Mouse (Mus musculus) heart, adult 8-10 months (tissue): ENCODE data around the gene Zbtb43. TPM values are rescaled to one million over a fixed set of nuclear protein-coding genes. Genes with fewer than 3 reads are reported as not detected.

ENCODE experiments used
- DNase-seq: peaks from one replicate; pipeline ENCODE4 v3.0.0; 2022; ENCODE audit warnings: low spot score
- total RNA-seq, 4 experiments: library from RNA; stranded (reverse); gene quantifications; 2 replicates each; pipeline ENCODE4 v1.2.4; 2022

The Zbtb43 gene
- 10 to 100 TPM; 17.0 to 19.1 (median 17.5) TPM for total RNA-seq

GRCm38 (mm10) chr2:33468466-33469097 lies at the start of gene Zbtb43:
Zbtb43 (minus strand) TSS chr2:33468559.
- peak; percentile 96 for DNase-seq

GRCm38 (mm10) chr2:33515856-33516255 lies 47.5 kb upstream of the Zbtb43 start:
- DNase-seq = no peak

GRCm38 (mm10) chr2:33515431-33515830 lies 47.1 kb upstream of the Zbtb43 start:
- DNase-seq = no peak

GRCm38 (mm10) chr2:33510791-33511190 lies 42.4 kb upstream of the Zbtb43 start:
- DNase-seq = no peak

GRCm38 (mm10) chr2:33502602-33503001 lies 34.2 kb upstream of the Zbtb43 start:
- DNase-seq = no peak

DNA sequence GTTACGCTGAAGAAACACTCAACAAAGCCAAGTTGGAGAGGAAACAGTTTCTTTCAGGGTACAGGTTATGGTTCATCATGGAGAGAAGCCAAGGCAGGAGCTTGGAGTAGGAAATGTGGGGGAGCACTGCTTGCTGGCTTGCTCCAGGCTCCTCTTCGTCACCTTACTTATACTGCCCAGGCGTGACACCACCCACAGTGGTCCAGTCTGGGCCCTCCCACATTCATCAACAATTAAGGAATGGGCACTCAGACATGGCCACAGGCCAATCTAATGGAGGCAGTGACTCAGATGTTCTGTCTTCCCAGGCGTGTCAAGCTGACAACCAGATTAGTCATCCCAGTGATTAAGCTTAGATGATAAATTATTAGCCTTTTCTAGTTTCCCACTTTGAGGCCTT lies 29.9 kb upstream of the Zbtb43 start:
- DNase-seq = no peak

- DNase-seq = no peak
These were observed 27.3 kb upstream of the Zbtb43 start for GRCm38 (mm10) chr2:33495654-33496053.

DNA sequence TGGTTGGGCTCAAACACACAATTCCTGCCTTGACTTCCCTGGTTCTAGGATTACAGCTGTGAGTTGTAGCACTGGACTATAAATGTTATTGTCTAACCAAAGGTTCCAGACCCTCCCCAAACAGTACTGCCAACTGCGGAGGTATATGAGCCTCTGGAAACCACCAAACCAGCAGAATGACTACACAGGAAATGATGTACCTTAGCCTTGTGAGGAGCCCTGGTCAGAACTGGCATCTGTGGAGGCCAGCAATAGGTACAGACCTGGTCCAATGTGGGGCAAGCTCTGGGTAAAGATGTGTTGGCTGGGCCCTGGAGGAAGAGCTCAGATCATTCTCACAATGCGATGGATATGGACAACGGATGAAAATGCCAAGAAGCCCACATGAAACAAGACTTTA lies 23.7 kb upstream of the Zbtb43 start:
- DNase-seq = no peak

DNA sequence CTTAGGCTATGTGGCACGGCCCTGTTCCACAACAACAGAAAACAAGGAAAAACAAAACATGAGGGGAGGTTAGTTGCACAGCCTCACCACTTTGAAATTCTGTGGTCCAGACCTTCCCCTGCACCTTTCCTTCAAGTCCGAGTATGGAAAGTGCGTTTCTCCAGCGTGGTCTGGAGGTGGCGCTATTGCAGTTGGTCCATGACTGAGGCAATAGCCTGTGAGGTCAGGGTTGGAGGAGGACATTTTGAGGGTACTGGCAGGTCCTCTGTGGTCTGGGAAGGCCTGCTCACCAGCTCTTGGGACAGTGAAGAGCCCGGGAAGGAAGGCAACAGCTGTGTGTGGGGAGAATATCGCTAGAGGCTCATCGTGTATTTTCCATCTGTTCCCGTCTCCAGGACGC lies 21.2 kb upstream of the Zbtb43 start:
- no peak for DNase-seq

- DNase-seq = no peak
These were observed 19.0 kb upstream of the Zbtb43 start for GRCm38 (mm10) chr2:33487332-33487731.

DNA sequence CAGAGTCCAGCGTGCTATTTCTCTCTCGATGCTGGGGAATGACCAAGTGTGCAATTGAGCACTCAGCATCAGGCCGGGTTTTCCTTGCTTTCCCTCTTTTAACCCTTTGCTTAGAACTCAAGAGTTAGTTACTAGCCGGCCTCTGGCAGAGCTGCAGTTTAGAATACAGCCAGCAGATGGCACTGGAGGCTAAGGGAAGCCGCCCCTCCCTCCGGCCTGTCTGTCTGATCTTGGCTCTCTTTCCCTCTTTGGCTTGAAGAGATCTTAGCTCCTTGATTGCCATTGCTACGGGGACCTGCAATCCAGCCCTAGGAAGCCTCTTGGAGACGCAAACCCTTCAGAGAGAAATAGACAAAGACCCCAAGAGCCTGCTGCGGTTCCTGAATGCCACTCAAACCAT lies 18.5 kb upstream of the Zbtb43 start:
- DNase-seq = peak; percentile 58

- no peak for DNase-seq
These were observed 9.8 kb upstream of the Zbtb43 start for GRCm38 (mm10) chr2:33477961-33478755.

GRCm38 (mm10) chr2:33475961-33476360 lies 7.6 kb upstream of the Zbtb43 start:
- no peak for DNase-seq

- DNase-seq = no peak
These were observed 553 bp downstream of the Zbtb43 start for GRCm38 (mm10) chr2:33467546-33468465.

GRCm38 (mm10) chr2:33465966-33466365 lies 2.4 kb downstream of the Zbtb43 start:
- peak; percentile 32 for DNase-seq

DNA sequence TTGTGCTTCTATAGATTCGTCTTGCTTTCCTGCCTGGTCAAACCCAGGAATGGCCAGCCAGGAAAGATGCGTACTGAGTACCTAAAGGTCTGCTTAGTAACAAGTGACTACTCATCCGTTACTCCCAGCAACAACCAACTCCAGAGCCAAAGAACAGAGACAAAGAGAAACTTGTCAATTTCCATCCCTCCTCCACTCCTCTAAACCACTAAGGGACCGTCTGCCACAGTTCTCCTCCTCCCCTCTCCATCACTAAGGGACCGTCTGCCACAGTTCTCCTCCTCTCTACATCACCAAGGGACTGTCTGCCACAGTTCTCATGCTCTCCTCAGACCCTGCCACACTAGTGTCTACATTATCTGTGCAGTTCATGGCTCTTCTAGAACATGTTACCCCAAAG lies 3.1 kb downstream of the Zbtb43 start:
- DNase-seq = no peak

DNA sequence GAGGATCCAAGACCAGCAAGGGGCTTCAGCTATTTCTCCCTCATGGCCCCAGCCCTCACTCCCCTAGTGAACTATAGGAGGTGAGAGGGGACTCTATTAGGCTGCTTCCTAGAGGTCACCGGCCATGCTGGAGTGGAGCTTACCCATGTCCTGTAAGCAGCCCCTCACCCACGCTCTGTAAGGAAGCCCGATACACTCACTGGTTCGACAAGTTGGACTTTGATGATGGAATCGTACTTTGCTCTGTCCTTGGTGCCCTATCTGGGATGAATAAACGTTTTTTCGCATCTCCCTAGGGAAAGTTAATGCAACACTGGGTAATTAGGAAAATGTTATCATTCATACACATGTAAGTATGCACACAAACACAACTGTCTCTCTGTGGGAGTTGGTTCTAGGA lies 6.3 kb downstream of the Zbtb43 start:
- DNase-seq = no peak

DNA sequence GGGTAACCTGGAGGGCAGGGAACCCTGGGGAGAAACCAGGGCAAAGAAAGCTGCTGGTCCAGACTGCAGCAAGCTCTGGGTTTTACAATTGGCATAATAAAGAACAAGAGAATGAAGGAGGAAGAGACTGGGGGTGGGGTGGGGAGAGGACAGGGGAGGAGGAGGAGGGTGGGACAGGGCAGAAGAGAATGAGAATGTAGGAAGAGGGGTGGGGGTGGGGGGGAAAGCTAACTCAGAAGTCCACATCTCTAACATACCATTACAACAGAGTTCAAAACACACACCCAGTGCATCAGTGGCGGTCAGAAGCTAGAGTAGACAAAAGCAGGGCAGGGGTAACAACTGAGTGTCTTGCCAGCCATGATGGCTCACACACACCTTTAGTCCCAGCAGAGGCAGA lies 7.3 kb downstream of the Zbtb43 start:
- DNase-seq = no peak

- DNase-seq = no peak
These were observed 8.7 kb downstream of the Zbtb43 start for GRCm38 (mm10) chr2:33459660-33460059.

- DNase-seq = no peak
These were observed 11.7 kb downstream of the Zbtb43 start for GRCm38 (mm10) chr2:33456696-33457095.

- no peak for DNase-seq
These were observed 12.1 kb downstream of the Zbtb43 start for GRCm38 (mm10) chr2:33456242-33456641.

- DNase-seq = no peak
These were observed 13.0 kb downstream of the Zbtb43 start for GRCm38 (mm10) chr2:33455350-33455749.
